Mouse (Mus musculus): ENCODE measurements around the gene Aig1.

Aig1 gene

GRCm38 (mm10) chr10:13653739-13654462, 214.9 kb downstream of the Aig1 start:
- in situ Hi-C loops (cut with MboI; ENCODE audit: low sequenced_read_pairs): no loop called here

- in situ Hi-C loops (cut with MboI; ENCODE audit: low sequenced_read_pairs): no loop called here
Measured at GRCm38 (mm10) chr10:13653326-13653725, 215.5 kb downstream of the Aig1 start.

GRCm38 (mm10) chr10:13652061-13652460, 216.7 kb downstream of the Aig1 start:
- in situ Hi-C loops (cut with MboI; ENCODE audit: low sequenced_read_pairs): no loop called here

DNA sequence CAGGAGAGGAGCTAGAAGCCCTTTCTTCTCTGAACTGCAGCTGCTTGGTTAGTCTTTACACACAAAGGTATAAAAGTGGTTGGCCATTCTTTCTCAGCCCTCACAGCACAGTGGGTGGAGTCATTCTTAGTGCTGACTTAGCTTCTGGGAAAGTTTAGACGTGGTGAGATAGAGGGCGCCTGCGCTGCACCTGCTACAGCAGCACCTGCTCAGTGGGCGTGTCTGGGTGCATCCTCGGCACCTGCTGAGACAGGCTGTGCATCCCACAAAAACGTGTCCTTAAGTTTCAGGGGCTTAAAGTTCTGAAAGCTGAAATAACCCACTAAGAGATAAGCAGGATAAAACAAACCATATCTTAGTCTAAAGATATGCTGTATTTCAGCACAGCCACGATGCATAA, 227.0 kb downstream of the Aig1 start:
- in situ Hi-C loops (cut with MboI; ENCODE audit: low sequenced_read_pairs): no loop called here

DNA sequence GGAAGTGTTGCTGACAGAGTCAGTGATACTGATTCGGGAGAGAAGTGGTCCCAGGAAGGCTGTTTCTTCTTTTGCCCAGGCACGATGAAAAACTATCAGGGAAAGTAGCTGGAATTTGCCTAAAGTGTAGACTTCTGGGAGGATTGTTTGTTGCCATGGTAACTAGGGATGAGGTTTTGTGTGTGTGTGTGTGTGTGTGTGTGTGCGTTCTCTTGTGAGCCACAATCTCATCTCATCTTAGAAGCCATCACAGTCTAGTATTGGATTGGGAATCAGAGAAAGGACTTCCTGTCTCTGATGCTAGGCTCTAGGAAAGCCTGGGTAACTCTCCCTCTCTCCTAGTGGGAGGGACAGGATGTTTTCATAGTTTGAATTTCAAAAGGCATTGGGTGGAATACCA, 237.0 kb downstream of the Aig1 start:
- in situ Hi-C loops (cut with MboI; ENCODE audit: low sequenced_read_pairs): no loop called here

DNA sequence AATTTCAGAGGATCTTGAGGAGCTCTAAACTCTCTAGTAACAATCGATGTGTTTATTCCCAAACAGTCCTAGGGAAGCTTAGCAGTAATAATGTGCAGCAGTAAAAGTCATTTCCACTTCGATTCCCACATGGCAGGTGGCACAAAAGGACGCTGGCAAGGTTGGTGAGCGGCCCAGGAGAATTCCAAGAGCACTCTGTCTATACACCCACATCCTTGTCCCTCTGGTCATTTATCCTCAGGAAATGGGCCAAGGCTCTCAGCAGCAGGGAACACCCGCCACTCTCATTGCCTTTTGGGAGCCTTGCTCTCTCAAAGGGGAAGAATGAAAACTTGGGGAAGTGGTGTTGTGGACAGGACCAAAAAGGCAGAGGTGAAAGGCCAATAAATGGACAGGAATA, 245.0 kb downstream of the Aig1 start:
- in situ Hi-C loops (cut with MboI; ENCODE audit: low sequenced_read_pairs): no loop called here

GRCm38 (mm10) chr10:13600926-13601325, 267.9 kb downstream of the Aig1 start:
- in situ Hi-C loops (cut with MboI; ENCODE audit: low sequenced_read_pairs): no loop called here

DNA sequence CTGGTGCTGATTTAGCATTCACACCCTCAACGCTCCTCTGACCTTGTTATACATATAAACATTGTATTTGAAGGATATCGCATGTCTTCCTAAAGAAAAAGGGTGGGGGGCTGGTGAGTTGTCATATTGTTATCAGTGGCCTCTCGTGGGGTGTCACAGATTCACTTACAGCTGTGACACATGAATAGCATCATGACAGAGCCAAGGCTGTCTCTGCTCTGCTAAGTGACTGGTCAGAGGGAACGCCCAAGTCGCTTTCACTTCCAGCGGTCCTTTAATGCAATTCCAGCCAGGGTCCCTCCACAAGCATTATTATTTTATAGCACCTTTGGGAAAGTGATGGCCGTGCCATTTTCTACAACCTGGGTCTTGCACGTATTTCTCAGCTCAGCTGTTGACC, 271.3 kb downstream of the Aig1 start:
- in situ Hi-C loops (cut with MboI; ENCODE audit: low sequenced_read_pairs): no loop called here

All from CH12F3 (cell line).